Mouse (Mus musculus) embryonic facial prominence, embryonic 15.5 days (tissue): ENCODE measurements around the gene Tef. TPM values are rescaled to one million over a fixed set of nuclear protein-coding genes. Genes with fewer than 3 reads are reported as not detected.

Experiments used
- ATAC-seq: fragments of 200-750 bp; cut with Nextera tagmentation; 2 replicates; pipeline ENCODE4 v1.8.0; 2017; ENCODE audit warnings: low read depth, moderate TSS enrichment; ENCODE audit not compliant: insufficient number of reproducible peaks, low FRiP score, low TSS enrichment
- H3K27ac ChIP-seq: fragments of 300-500 bp; sonication (generic); replicated peaks from 2 replicates; pipeline ENCODE4 v1.5.1; 2015; ENCODE audit warnings: mild to moderate bottlenecking, inconsistent platforms
- H3K27me3 ChIP-seq: fragments of 300-500 bp; sonication (generic); 2 replicates; pipeline ENCODE4 v1.6.1; 2015; ENCODE audit warnings: inconsistent platforms
- H3K36me3 ChIP-seq: fragments of 300-500 bp; sonication (generic); 2 replicates; pipeline ENCODE4 v1.6.1; 2015; ENCODE audit warnings: mild to moderate bottlenecking, inconsistent platforms
- H3K4me1 ChIP-seq: fragments of 300-500 bp; sonication (generic); 2 replicates; pipeline ENCODE4 v1.6.1; 2015; ENCODE audit warnings: inconsistent platforms
- H3K4me2 ChIP-seq: fragments of 300-500 bp; sonication (generic); replicated peaks from 2 replicates; pipeline ENCODE4 v1.6.1; 2015; ENCODE audit warnings: mild to moderate bottlenecking, inconsistent platforms
- H3K4me3 ChIP-seq: fragments of 300-500 bp; sonication (generic); replicated peaks from 2 replicates; pipeline ENCODE4 v1.5.1; 2015; ENCODE audit warnings: mild to moderate bottlenecking, inconsistent platforms
- H3K9ac ChIP-seq: fragments of 300-500 bp; sonication (generic); 2 replicates; pipeline ENCODE4 v1.6.1; 2015; ENCODE audit warnings: inconsistent platforms
- H3K9me3 ChIP-seq: fragments of 300-500 bp; sonication (generic); replicated peaks from 2 replicates; pipeline ENCODE4 v1.6.1; 2016; ENCODE audit warnings: inconsistent platforms
- WGBS: fragments of 180-500 bp; shearing (Covaris S2); methylation state at CpG from one replicate; pipeline ENCODE4 v1.1.7; 2015; 5-methylcytosine and 5-hydroxymethylcytosine counted together
- polyA plus RNA-seq: library from polyadenylated mRNA; unstranded; fragments of >200 nt; fragmentation: Nextera tagmentation; extraction: Ambion mirVana; gene quantifications from 2 replicates; pipeline ENCODE4 v1.2.1, GENCODE M21; 2015

Gene Tef
- polyA plus RNA-seq, 1 experiment from 2014 or later: 32.3 TPM

DNA sequence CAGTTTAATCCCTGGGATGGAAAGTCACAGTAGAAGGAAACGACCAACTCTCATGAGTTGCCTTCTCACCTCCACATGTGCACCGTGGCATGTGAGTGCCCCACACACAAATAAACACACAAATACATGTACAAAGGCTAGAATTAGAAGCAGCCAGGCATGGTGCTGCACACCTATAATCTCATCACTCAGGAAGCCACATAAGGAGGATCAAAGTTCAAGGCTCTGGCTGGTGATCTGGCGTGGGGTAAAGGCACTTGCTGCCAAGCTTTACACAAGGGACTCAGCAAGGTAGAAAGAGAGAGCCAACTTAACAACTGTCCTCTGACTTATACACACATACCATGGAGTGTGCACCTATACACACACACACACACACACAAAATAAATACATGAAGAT lies 1.8 kb upstream of the Tef start:
- H3K27me3 ChIP-seq: no peaks in the 10 kb centered on the region
- no peak overlapping the region for H3K9ac ChIP-seq
- ATAC-seq: no peak
- 72% methylated on average over 3 of the region's 3 CpGs for WGBS
- H3K4me1 ChIP-seq: peaks cover 40% of the 10 kb centered on the region
- H3K4me2 ChIP-seq: no peak overlapping the region
- no peak overlapping the region for H3K4me3 ChIP-seq
- H3K27ac ChIP-seq: no peak overlapping the region
- no peaks in the 10 kb centered on the region for H3K9me3 ChIP-seq
- no peaks in the 10 kb centered on the region for H3K36me3 ChIP-seq

- no peaks in the 10 kb centered on the region for H3K36me3 ChIP-seq
- H3K9me3 ChIP-seq: no peaks in the 10 kb centered on the region
- peak; percentile 47 for ATAC-seq
- H3K9ac ChIP-seq: peak overlapping the region; percentile 35
- peak overlapping the region; percentile 84 for H3K27ac ChIP-seq
- no peaks in the 10 kb centered on the region for H3K27me3 ChIP-seq
- 17% methylated on average over 8 of the region's 8 CpGs for WGBS
- peak overlapping the region; percentile 71 for H3K4me2 ChIP-seq
- H3K4me3 ChIP-seq: peak overlapping the region; percentile 42
- H3K4me1 ChIP-seq: peaks cover 48% of the 10 kb centered on the region
Observed at GRCm38 (mm10) chr15:81802941-81803351, 725 bp downstream of the Tef start.

DNA sequence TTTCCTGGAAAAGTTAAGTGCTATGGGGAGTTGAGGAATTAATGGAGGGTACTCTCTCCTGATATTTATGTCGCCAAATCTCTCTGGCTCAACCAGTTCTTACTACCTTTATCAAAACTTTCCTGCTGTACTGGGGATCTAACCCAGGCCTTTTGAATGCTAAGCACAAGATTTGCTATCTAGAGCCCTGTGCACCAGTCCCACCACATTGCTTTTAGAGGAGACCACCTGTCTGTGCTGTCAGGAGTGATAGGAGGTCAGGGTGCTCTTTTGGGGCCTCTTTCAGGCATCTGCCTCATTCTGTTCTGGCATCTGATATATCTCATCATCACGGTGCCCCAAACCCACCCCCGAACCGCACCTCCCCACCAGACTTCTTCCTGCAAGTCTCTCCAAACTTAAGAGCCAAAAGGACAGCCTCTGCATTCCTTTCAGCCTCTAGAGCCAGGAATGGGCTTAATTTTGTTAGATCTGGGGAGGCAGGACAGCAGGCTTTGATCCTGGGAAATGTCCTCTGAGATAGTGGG lies 1.3 kb downstream of the Tef start:
- WGBS: 50% methylated on average over 4 of the region's 4 CpGs
- ATAC-seq: no peak
- peak overlapping the region; percentile 42 for H3K4me3 ChIP-seq
- H3K27me3 ChIP-seq: no peaks in the 10 kb centered on the region
- peak overlapping the region; percentile 84 for H3K27ac ChIP-seq
- H3K4me1 ChIP-seq: peaks cover 48% of the 10 kb centered on the region
- H3K9ac ChIP-seq: no peak overlapping the region
- no peaks in the 10 kb centered on the region for H3K36me3 ChIP-seq
- no peaks in the 10 kb centered on the region for H3K9me3 ChIP-seq
- peak overlapping the region; percentile 71 for H3K4me2 ChIP-seq

DNA sequence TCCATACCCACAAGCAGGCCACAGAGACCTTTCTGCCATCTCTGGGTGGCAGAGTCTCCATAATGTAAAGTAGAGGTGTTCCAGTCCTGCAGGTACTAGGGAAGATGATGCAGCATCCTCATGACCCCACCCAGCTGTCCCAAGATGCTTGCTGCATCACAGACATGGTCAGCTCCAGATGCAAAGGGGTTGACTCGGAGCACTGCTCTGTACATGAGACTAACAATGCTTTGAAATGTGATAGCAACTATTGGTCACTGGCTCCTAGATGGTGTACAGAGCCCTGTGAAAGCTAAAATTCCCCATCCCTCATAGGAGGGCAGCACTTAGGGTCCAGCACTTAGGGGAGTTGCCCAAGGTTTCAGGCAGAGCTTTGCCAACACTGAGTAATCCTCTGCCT lies 2.0 kb downstream of the Tef start:
- WGBS: 44% methylated on average over 1 of the region's 1 CpGs
- peak overlapping the region; percentile 71 for H3K4me2 ChIP-seq
- no peaks in the 10 kb centered on the region for H3K9me3 ChIP-seq
- ATAC-seq: no peak
- no peaks in the 10 kb centered on the region for H3K36me3 ChIP-seq
- no peaks in the 10 kb centered on the region for H3K27me3 ChIP-seq
- H3K27ac ChIP-seq: peak overlapping the region; percentile 84; the same call in 1 of the 2 replicates
- no peak overlapping the region for H3K4me3 ChIP-seq
- peaks cover 53% of the 10 kb centered on the region for H3K4me1 ChIP-seq
- H3K9ac ChIP-seq: no peak overlapping the region

- peak overlapping the region; percentile 84 for H3K27ac ChIP-seq
- H3K4me1 ChIP-seq: peaks cover 61% of the 10 kb centered on the region
- no peak for ATAC-seq
- H3K9me3 ChIP-seq: no peaks in the 10 kb centered on the region
- WGBS: 59% methylated on average over 3 of the region's 3 CpGs
- no peaks in the 10 kb centered on the region for H3K27me3 ChIP-seq
- no peak overlapping the region for H3K4me3 ChIP-seq
- H3K4me2 ChIP-seq: no peak overlapping the region
- H3K9ac ChIP-seq: no peak overlapping the region
- no peaks in the 10 kb centered on the region for H3K36me3 ChIP-seq
Observed at GRCm38 (mm10) chr15:81804883-81805282, 2.7 kb downstream of the Tef start.

GRCm38 (mm10) chr15:81805624-81806023 lies 3.4 kb downstream of the Tef start:
- peaks cover 65% of the 10 kb centered on the region for H3K4me1 ChIP-seq
- H3K4me3 ChIP-seq: no peak overlapping the region
- H3K4me2 ChIP-seq: no peak overlapping the region
- no peaks in the 10 kb centered on the region for H3K36me3 ChIP-seq
- H3K27ac ChIP-seq: peak overlapping the region; percentile 84
- no peaks in the 10 kb centered on the region for H3K9me3 ChIP-seq
- H3K27me3 ChIP-seq: no peaks in the 10 kb centered on the region
- ATAC-seq: no peak
- no peak overlapping the region for H3K9ac ChIP-seq
- WGBS: 30% methylated on average over 6 of the region's 6 CpGs

DNA sequence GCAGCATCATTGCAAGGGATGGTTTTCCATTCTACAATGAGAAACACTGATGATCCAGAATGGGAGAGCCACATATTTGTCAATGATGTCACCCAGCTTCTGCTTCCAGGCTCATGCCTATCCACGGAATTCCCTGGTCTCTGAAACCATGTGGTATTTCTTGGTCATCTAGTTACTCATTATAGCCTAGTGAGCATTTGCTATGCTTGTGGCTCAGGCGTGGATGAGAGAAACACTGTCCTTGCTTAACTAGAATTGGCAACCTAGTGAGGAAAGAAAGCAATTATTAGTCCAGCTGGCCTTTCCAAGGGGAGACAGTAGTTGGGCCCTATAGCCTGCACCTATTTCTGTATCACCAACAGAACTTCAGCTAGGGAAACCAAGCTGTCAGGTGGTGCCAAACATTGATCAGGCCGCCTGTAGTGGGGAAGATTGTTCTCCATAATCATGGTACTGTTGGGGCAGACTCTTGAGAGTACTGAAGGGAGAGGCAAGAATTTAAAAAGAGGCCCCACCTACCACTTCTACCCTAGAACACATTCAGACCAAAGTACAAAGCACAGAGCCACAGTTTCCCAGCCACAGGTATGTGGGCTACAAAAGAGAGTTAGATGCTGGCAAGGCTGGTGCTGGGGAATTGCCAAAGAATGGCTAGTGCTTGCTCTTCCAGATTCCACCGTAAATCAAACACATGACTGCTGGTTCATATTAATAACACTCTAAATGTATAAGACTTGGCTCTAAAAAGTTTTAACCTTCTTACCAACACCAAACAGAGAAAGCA lies 4.6 kb downstream of the Tef start:
- H3K27me3 ChIP-seq: no peaks in the 10 kb centered on the region
- 71% methylated on average over 4 of the region's 4 CpGs for WGBS
- no peaks in the 10 kb centered on the region for H3K9me3 ChIP-seq
- no peak overlapping the region for H3K9ac ChIP-seq
- no peak overlapping the region for H3K4me3 ChIP-seq
- H3K36me3 ChIP-seq: no peaks in the 10 kb centered on the region
- no peak overlapping the region for H3K27ac ChIP-seq
- no peak overlapping the region for H3K4me2 ChIP-seq
- peaks cover 66% of the 10 kb centered on the region for H3K4me1 ChIP-seq
- no peak for ATAC-seq

DNA sequence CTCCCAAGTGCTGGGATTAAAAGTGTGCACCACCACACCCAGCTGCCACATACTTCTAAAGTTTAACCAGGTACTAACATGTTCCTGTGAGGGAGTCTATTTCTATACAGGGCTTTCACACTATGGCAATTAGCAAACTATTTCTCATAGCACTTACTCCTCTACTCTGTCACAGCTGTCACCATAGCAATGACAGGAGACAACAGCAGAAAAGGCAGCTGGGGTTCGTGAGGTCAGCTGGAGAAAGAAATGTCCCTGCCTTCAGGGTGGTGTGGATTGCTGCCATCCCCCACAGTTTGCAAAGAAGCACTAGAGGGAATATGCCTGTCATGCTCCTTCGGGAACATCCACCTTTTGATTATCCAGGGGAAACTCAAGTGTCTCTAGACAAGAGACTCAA lies 6.6 kb downstream of the Tef start:
- no peak overlapping the region for H3K4me3 ChIP-seq
- no peak for ATAC-seq
- H3K4me1 ChIP-seq: peaks cover 65% of the 10 kb centered on the region
- no peaks in the 10 kb centered on the region for H3K27me3 ChIP-seq
- H3K27ac ChIP-seq: 0 out of 2 replicates have a peak overlapping the region, but pooled peaks have one; percentile 97
- H3K9ac ChIP-seq: no peak overlapping the region
- H3K4me2 ChIP-seq: no peak overlapping the region
- 62% methylated on average over 2 of the region's 2 CpGs for WGBS
- no peaks in the 10 kb centered on the region for H3K36me3 ChIP-seq
- no peaks in the 10 kb centered on the region for H3K9me3 ChIP-seq

DNA sequence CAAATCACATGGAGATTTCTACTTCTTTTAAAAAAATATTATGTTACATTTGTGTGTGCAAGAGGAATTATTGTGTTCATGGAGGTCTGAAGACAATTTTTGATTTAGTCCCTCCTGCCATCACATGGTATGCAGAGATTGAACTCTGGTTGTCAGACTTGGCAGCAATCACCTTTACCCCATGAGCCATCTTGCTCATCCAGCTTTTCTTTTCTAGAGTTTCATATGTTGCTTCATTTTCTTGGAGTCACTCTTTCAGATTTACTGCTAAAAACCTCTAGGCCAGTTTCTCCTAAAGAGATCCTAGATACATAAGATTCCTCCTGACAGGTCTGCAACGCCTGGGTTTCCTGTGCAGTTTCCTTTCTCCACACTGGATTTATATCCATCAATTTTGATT lies 7.3 kb downstream of the Tef start:
- no peak for ATAC-seq
- 21% methylated on average over 1 of the region's 1 CpGs for WGBS
- Histone ChIP-seq H3K4me3 (peak overlapping the region; percentile 82), H3K27ac (peak overlapping the region; percentile 97), H3K36me3 (no peaks in the 10 kb centered on the region), H3K4me1 (peaks cover 60% of the 10 kb centered on the region), H3K9me3 (no peaks in the 10 kb centered on the region), H3K9ac (no peak overlapping the region; the same call in 1 of the 2 replicates), H3K4me2 (peak overlapping the region; percentile 79), H3K27me3 (no peaks in the 10 kb centered on the region)

DNA sequence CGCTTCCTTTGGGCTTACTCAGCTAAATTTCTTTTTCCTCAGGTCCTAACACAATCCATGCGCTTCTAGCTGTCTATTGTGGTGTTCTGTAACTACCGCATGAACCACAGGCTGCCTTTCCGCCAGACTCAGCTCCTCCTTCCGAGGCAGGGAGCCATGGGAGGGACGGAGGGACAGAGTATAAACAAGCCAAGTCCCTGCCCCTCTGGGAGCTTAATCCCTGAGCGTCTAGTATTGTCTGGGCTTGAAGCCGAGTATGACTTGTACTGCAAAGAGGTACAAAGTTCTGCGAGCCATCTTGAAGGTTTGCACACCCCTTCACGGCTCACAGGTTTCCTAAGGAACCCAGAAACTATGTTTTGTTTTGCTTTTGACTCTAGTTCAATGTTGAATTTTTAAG lies 7.9 kb downstream of the Tef start:
- peaks cover 54% of the 10 kb centered on the region for H3K4me1 ChIP-seq

DNA sequence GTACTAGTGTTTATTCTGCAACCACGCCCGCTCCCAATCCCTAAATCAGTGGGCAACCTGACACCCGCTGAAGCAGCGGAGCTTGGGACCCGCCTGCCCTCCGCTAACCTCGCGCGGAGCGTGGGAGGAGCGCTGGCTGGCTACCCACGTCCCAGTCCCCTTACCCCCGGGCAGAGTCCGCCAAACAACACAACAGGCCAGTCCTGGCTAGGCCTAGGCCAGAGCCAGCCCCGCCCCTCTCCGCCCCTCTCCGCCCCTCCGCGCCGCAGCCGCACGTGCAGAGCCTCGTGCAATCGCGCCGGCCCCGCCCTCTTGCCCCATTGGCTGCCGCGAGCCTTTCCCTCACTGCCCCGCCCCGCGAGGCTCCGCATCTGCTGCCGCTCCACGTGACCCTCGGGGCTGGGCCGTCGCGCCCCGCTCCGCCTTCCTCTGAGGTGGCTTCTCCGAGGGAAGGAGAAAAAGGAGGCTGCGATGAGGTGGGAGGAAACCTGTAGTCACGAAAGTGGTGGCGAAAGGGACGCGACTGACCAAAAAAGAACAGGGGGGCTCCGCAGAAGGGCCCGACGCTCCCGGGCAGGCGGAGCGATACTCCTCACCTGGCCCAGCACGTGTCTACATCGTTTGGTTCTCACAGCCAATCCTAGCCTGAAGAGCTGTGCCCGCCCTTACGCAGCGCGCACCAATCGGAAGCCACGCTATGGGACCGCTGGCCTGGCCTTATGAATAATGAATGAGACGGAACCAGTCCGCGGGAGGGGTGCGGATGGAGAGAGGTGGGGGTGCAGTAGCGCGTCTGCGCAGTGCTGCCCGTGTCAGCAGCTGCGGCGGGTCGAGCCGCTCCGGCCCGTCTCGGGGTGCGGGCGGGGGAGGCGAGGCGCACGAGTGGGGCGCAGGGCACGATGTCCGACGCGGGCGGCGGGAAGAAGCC lies 8.7 kb downstream of the Tef start:
- H3K9me3 ChIP-seq: no peaks in the 10 kb centered on the region
- H3K9ac ChIP-seq: peak overlapping the region; percentile 73
- peak; percentile 98 for ATAC-seq
- under 1% methylated on average over 84 of the region's 89 CpGs for WGBS
- H3K4me3 ChIP-seq: peak overlapping the region; percentile 82
- H3K27me3 ChIP-seq: no peaks in the 10 kb centered on the region
- peak overlapping the region; percentile 79 for H3K4me2 ChIP-seq
- peak overlapping the region; percentile 97 for H3K27ac ChIP-seq
- peaks cover 46% of the 10 kb centered on the region for H3K4me1 ChIP-seq
- peaks cover 12% of the 10 kb centered on the region for H3K36me3 ChIP-seq

More for the DNA sequence above, 7.9 kb downstream of the Tef start:
- Histone ChIP-seq H3K4me2 (peak overlapping the region; percentile 79), H3K36me3 (peaks cover 4% of the 10 kb centered on the region), H3K9me3 (no peaks in the 10 kb centered on the region), H3K27ac (peak overlapping the region; percentile 97), H3K27me3 (no peaks in the 10 kb centered on the region), H3K9ac (peak overlapping the region; percentile 21; the same call in 1 of the 2 replicates), H3K4me3 (peak overlapping the region; percentile 82)
- WGBS: under 1% methylated on average over 10 of the region's 10 CpGs
- ATAC-seq: peak; percentile 56
